11 mouse cellular contexts compared by ENCODE assay signal in genomic region chr10:30327849-30328248, GRCm38 (mm10).
DNase-seq lines count a peak whose midpoint lies in the region; ATAC-seq and TF ChIP-seq lines count a peak whose summit lies in the region.
"Had no signal": no experiment of that assay in that cellular context is flagged by ENCODE, and none has a peak within 500 bp of the region (broad histone marks: within the 10 kb centered on the region; RNA-seq: fewer than 3 reads in every experiment).

No protein-coding gene starts in this region.

- H3K27ac ChIP-seq in kidney, embryonic 14.5 days (ENCODE audit: low read depth, low read length): no peak overlapping the region; the same call in 1 of the 2 replicates
- H3K27ac ChIP-seq in embryonic facial prominence, embryonic 14.5 days (replicated peaks; ENCODE audit: low read depth, low read length): no peak overlapping the region
- H3K27ac ChIP-seq in hindbrain, postnatal 0 days: no peak overlapping the region
- H3K27ac ChIP-seq in midbrain, embryonic 16.5 days (ENCODE audit: low read length): no peak overlapping the region
- H3K27ac ChIP-seq: macrophage had no signal

- 17% methylated on average over 8 of the region's 8 CpGs for WGBS in kidney, embryonic 14.5 days
- 19% methylated on average over 8 of the region's 8 CpGs for WGBS in embryonic facial prominence, embryonic 14.5 days
- 40% methylated on average over 8 of the region's 8 CpGs for WGBS in hindbrain, postnatal 0 days
- WGBS in midbrain, embryonic 16.5 days: 12% methylated on average over 8 of the region's 8 CpGs

- H3K9me3 ChIP-seq in kidney, embryonic 14.5 days (ENCODE audit: control insufficient read depth, low read length): no peaks in the 10 kb centered on the region
- no peaks in the 10 kb centered on the region for H3K9me3 ChIP-seq in embryonic facial prominence, embryonic 14.5 days (ENCODE audit: control insufficient read depth, low read length)
- no peaks in the 10 kb centered on the region for H3K9me3 ChIP-seq in hindbrain, postnatal 0 days (ENCODE audit: low read length)
- H3K9me3 ChIP-seq in midbrain, embryonic 16.5 days (replicated peaks; ENCODE audit: control insufficient read depth, low read length, poor library complexity, severe bottlenecking): no peaks in the 10 kb centered on the region

- no peak overlapping the region for H3K9ac ChIP-seq in kidney, embryonic 14.5 days (ENCODE audit: low read depth, low read length)
- H3K9ac ChIP-seq in embryonic facial prominence, embryonic 14.5 days (ENCODE audit: low read depth, low read length): no peak overlapping the region
- no peak overlapping the region for H3K9ac ChIP-seq in hindbrain, postnatal 0 days (replicated peaks; ENCODE audit: low read length)
- no peak overlapping the region for H3K9ac ChIP-seq in midbrain, embryonic 16.5 days (ENCODE audit: low read depth, low read length)

- peak; percentile 97 for ATAC-seq in kidney, embryonic 14.5 days (ENCODE audit: low FRiP score, low TSS enrichment)
- ATAC-seq in embryonic facial prominence, embryonic 14.5 days (ENCODE audit: low read depth): peak; percentile 84
- peak; percentile 76 for ATAC-seq in hindbrain, postnatal 0 days
- ATAC-seq in midbrain, embryonic 16.5 days: peak; percentile 87
- no peak for ATAC-seq in cerebellum, adult (ENCODE audit: insufficient number of reproducible peaks, low FRiP score, low TSS enrichment)

- no peak for TF ChIP-seq CTCF in hindbrain, postnatal 0 days (IDR thresholded peaks at IDR 0.05; ENCODE audit: low read depth)

- DNase-seq in kidney, postnatal 25 days: no peak
- DNase-seq in embryonic facial prominence, embryonic 14.5 days (ENCODE audit: low spot score): peak; percentile 56
- peak; percentile 42 for DNase-seq in hindbrain, postnatal 0 days (ENCODE audit: low spot score)
- DNase-seq in cerebellum, adult 11-12 months: no peak
- no peak for DNase-seq in ovary, postnatal 10 days (ENCODE audit: low spot score)
- DNase-seq: adrenal gland, adult 2 months; cerebellum, adult 11 months had no signal

- no peaks in the 10 kb centered on the region for H3K36me3 ChIP-seq in kidney, embryonic 14.5 days (ENCODE audit: control insufficient read depth, insufficient read depth, low read length)
- H3K36me3 ChIP-seq in embryonic facial prominence, embryonic 14.5 days (ENCODE audit: control insufficient read depth, insufficient read depth, low read length): no peaks in the 10 kb centered on the region
- H3K36me3 ChIP-seq in hindbrain, postnatal 0 days (ENCODE audit: insufficient read depth, low read length): no peaks in the 10 kb centered on the region
- H3K36me3 ChIP-seq in midbrain, embryonic 16.5 days (ENCODE audit: control insufficient read depth, insufficient read depth, low read length): no peaks in the 10 kb centered on the region

- H3K4me2 ChIP-seq in kidney, embryonic 14.5 days (replicated peaks; ENCODE audit: low read depth, low read length): no peak overlapping the region
- no peak overlapping the region for H3K4me2 ChIP-seq in embryonic facial prominence, embryonic 14.5 days (ENCODE audit: low read depth, low read length)
- no peak overlapping the region for H3K4me2 ChIP-seq in hindbrain, postnatal 0 days (ENCODE audit: low read depth, low read length)
- H3K4me2 ChIP-seq in midbrain, embryonic 16.5 days (ENCODE audit: low read length): no peak overlapping the region

- no peak overlapping the region for H3K4me3 ChIP-seq in kidney, embryonic 14.5 days (ENCODE audit: low read length)
- no peak overlapping the region for H3K4me3 ChIP-seq in embryonic facial prominence, embryonic 14.5 days (ENCODE audit: low read depth, low read length)
- H3K4me3 ChIP-seq in hindbrain, postnatal 0 days (ENCODE audit: low read length): no peak overlapping the region
- no peak overlapping the region for H3K4me3 ChIP-seq in midbrain, embryonic 16.5 days (ENCODE audit: low read depth, low read length)

- H3K27me3 ChIP-seq in kidney, embryonic 14.5 days (ENCODE audit: control insufficient read depth, insufficient read depth, low read length): no peaks in the 10 kb centered on the region
- no peaks in the 10 kb centered on the region for H3K27me3 ChIP-seq in embryonic facial prominence, embryonic 14.5 days (replicated peaks; ENCODE audit: control insufficient read depth, insufficient read depth, low read length)
- no peaks in the 10 kb centered on the region for H3K27me3 ChIP-seq in hindbrain, postnatal 0 days (ENCODE audit: insufficient read depth, low read length)
- H3K27me3 ChIP-seq in midbrain, embryonic 16.5 days (ENCODE audit: control insufficient read depth, insufficient read depth, low read depth, low read length): no peaks in the 10 kb centered on the region

- H3K4me1 ChIP-seq in kidney, embryonic 14.5 days (ENCODE audit: control insufficient read depth, insufficient read depth, low read length): peaks cover 9% of the 10 kb centered on the region; the same call in 1 of the 2 replicates
- peaks cover 11% of the 10 kb centered on the region; the same call in 1 of the 2 replicates for H3K4me1 ChIP-seq in embryonic facial prominence, embryonic 14.5 days (ENCODE audit: control insufficient read depth, insufficient read depth, low read length)
- H3K4me1 ChIP-seq in hindbrain, postnatal 0 days (ENCODE audit: insufficient read depth, low read length): no peaks in the 10 kb centered on the region
- H3K4me1 ChIP-seq in midbrain, embryonic 16.5 days (ENCODE audit: control insufficient read depth, insufficient read depth, low read length): no peaks in the 10 kb centered on the region; the same call in 1 of the 2 replicates

Comparison
In these comparisons a context has a peak if more than half of its experiments do, and no peak if none do; other contexts are left out.
1. DNase-seq: peak in embryonic facial prominence, embryonic 14.5 days (single experiment) and hindbrain, postnatal 0 days (single experiment); none in kidney, postnatal 25 days (0 of 2), cerebellum, adult 11-12 months (single experiment) and ovary, postnatal 10 days (single experiment).